Mouse (Mus musculus): ENCODE data around the gene Inpp5a. TPM values are rescaled to one million over a fixed set of nuclear protein-coding genes. Genes with fewer than 3 reads are reported as not detected.
A peak's percentile ranks its signal among the peaks of the same experiment; 100 is the strongest.

Inpp5a gene
- 53.4 and 58.4 TPM in 2 replicates for polyA plus RNA-seq (2015; fragmentation: Nextera tagmentation; extraction: Ambion mirVana)

DNA sequence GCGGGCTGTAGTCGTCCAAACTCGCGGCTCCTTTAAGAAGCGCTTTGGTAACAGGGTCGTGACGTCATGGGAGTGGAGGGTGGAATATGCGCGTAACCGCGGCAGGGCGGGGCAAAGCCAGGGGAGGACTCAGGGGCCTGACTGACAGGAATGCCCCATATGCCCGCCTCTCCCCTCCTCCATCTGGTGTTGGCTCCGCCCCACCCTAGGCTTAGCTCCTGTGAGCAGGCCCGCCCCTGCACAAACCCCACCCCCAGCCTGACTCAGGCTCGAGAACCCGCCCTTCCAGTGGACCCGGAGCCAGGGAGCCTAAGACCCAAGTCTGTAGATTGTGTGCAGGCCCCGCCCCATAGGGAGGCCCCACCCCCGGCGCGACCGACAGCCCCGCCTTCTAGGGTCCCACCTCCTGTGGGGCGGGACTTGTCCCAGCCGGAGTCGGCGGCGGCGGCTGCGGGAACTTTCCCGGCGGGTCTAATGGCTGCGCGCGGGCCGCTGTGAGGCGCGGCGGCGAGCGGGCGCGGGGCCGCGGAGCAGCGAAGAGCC, at the start of gene Inpp5a:
Gene Inpp5a (plus strand): TSS at position 440 of the 543 bp plus-strand sequence.
- Histone ChIP-seq H3K4me1 (replicated peaks) (peaks cover 48% of the 10 kb centered on the region), H3K9me3 (replicated peaks) (no peaks in the 10 kb centered on the region), H3K36me3 (no peaks in the 10 kb centered on the region), H3K27me3 (no peaks in the 10 kb centered on the region), H3K27ac (peak within 1 kb of the TSS; percentile 89), H3K4me3 (peak within 1 kb of the TSS; percentile 74), H3K9ac (peak within 1 kb of the TSS; percentile 96), H3K4me2 (peak within 1 kb of the TSS; percentile 63)
- ATAC-seq (replicated peaks; ENCODE audit: insufficient number of reproducible peaks, insufficient read depth, low FRiP score, low read depth): peak; percentile 97
- WGBS: under 1% methylated on average over 46 of the region's 47 CpGs

DNA sequence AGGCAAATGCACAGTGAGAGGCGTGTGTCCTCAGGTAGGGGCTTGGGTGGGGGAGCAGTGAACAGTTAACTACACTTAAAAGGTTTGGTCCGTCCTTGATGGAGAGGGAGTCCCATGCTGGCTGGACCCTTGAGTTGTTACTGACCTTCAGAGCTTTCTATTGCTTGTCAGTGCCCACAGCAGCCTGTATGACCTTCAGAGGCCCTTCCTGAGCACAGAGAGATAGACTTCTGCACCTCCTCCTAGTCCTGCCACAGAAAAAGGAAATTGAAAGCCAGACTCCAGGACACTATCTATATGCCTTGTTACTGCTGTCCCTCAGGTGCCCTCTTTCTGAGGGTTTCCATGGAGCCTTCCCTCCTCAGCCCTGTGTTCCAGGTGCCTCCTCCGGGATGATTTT, 49.7 kb upstream of the Inpp5a start:
- ATAC-seq (replicated peaks; ENCODE audit: insufficient number of reproducible peaks, insufficient read depth, low FRiP score, low read depth): no peak; the same call in 1 of the 2 replicates
- 65% methylated on average over 3 of the region's 3 CpGs for WGBS
- Histone ChIP-seq H3K9ac (no peak overlapping the region), H3K27me3 (no peaks in the 10 kb centered on the region), H3K4me2 (no peak overlapping the region), H3K9me3 (replicated peaks) (no peaks in the 10 kb centered on the region), H3K4me1 (replicated peaks) (peaks cover 6% of the 10 kb centered on the region; the same call in 1 of the 2 replicates), H3K27ac (peak overlapping the region; percentile 63), H3K4me3 (no peak overlapping the region), H3K36me3 (no peaks in the 10 kb centered on the region)

DNA sequence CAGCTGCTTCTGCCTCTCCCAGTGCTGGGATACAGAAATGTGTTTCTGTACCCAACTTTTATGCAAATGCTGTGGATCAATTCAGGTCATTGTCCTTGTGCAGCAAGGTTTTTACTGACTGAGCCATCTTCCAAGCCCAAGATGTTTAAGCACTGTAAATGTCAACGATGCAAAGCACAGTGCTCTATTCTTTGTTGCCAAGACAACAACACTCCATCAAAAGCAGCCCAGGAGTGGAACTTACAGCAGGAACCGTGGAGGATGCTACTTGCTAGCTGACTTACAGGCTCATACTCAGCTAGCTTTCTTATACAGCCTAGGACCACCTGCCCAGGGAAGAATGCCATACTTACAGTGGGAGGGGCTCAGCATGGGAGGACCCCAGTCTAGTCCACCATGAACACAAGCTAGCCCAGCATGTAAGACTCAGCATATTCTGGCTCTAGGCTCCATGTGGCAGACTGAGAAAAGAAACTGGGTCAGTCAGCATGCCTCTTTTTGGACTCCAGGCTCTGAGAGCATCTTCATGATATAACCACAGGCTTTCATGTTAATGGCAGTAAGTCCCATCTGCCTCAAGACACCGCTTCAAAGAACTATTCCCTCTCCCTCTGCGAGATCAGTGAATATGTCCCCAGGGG, 47.8 kb upstream of the Inpp5a start:
- WGBS: 76% methylated on average over 4 of the region's 4 CpGs
- Histone ChIP-seq H3K36me3 (no peaks in the 10 kb centered on the region), H3K27ac (no peak overlapping the region), H3K9ac (no peak overlapping the region), H3K9me3 (replicated peaks) (no peaks in the 10 kb centered on the region), H3K4me1 (replicated peaks) (peaks cover 6% of the 10 kb centered on the region; the same call in 1 of the 2 replicates), H3K4me3 (no peak overlapping the region), H3K27me3 (no peaks in the 10 kb centered on the region), H3K4me2 (no peak overlapping the region)
- ATAC-seq (replicated peaks; ENCODE audit: insufficient number of reproducible peaks, insufficient read depth, low FRiP score, low read depth): no peak

DNA sequence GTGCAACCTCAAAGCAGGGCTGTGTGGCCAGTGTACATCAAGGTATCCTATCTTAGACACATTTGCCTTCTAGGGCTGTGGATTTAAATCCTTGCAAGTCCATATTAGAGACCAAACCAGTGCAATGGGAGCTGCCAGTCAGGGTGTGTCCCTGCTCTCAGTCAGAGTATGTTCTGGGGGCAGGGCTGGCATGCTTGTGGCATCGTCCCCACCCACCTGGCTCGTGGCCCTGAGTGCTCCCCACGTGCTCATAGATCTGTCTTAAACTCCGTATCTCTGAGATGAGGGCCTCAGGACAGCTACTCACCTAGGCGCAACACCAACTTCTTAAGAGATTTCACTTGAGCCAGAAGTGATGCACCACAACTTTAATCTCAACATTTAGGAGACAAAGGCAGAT, 46.1 kb upstream of the Inpp5a start:
- H3K4me2 ChIP-seq: no peak overlapping the region
- H3K36me3 ChIP-seq: no peaks in the 10 kb centered on the region
- H3K27ac ChIP-seq: no peak overlapping the region
- ATAC-seq (replicated peaks; ENCODE audit: insufficient number of reproducible peaks, insufficient read depth, low FRiP score, low read depth): no peak
- H3K4me1 ChIP-seq (replicated peaks): peaks cover 6% of the 10 kb centered on the region; the same call in 1 of the 2 replicates
- no peak overlapping the region for H3K9ac ChIP-seq
- no peak overlapping the region for H3K4me3 ChIP-seq
- H3K9me3 ChIP-seq (replicated peaks): no peaks in the 10 kb centered on the region
- no peaks in the 10 kb centered on the region for H3K27me3 ChIP-seq
- 71% methylated on average over 5 of the region's 5 CpGs for whole genome bisulfite sequencing

GRCm38 (mm10) chr7:139347051-139347450, 41.9 kb upstream of the Inpp5a start:
- H3K9ac ChIP-seq: no peak overlapping the region
- H3K4me3 ChIP-seq: no peak overlapping the region
- no peaks in the 10 kb centered on the region for H3K27me3 ChIP-seq
- H3K9me3 ChIP-seq (replicated peaks): no peaks in the 10 kb centered on the region
- WGBS: 62% methylated on average over 7 of the region's 7 CpGs
- no peak overlapping the region for H3K4me2 ChIP-seq
- no peak overlapping the region for H3K27ac ChIP-seq
- H3K4me1 ChIP-seq (replicated peaks): peaks cover 12% of the 10 kb centered on the region
- no peaks in the 10 kb centered on the region for H3K36me3 ChIP-seq
- no peak for ATAC-seq (replicated peaks; ENCODE audit: insufficient number of reproducible peaks, insufficient read depth, low FRiP score, low read depth)

- Histone ChIP-seq H3K36me3 (no peaks in the 10 kb centered on the region), H3K4me2 (no peak overlapping the region), H3K4me1 (replicated peaks) (peaks cover 12% of the 10 kb centered on the region), H3K4me3 (no peak overlapping the region), H3K27me3 (no peaks in the 10 kb centered on the region), H3K9ac (no peak overlapping the region), H3K9me3 (replicated peaks) (no peaks in the 10 kb centered on the region), H3K27ac (peak overlapping the region; percentile 44; the same call in 1 of the 2 replicates)
- no peak for ATAC-seq (replicated peaks; ENCODE audit: insufficient number of reproducible peaks, insufficient read depth, low FRiP score, low read depth)
- 25% methylated on average over 3 of the region's 3 CpGs for WGBS
Measured at GRCm38 (mm10) chr7:139350606-139351005, 38.3 kb upstream of the Inpp5a start.

- peaks cover 13% of the 10 kb centered on the region for H3K4me1 ChIP-seq (replicated peaks)
- 74% methylated on average over 4 of the region's 4 CpGs for WGBS
- H3K27ac ChIP-seq: no peak overlapping the region
- ATAC-seq (replicated peaks; ENCODE audit: insufficient number of reproducible peaks, insufficient read depth, low FRiP score, low read depth): no peak
- no peaks in the 10 kb centered on the region for H3K27me3 ChIP-seq
- no peaks in the 10 kb centered on the region for H3K36me3 ChIP-seq
- no peak overlapping the region for H3K4me2 ChIP-seq
- no peaks in the 10 kb centered on the region for H3K9me3 ChIP-seq (replicated peaks)
- H3K4me3 ChIP-seq: no peak overlapping the region
- H3K9ac ChIP-seq: no peak overlapping the region
Measured at GRCm38 (mm10) chr7:139354370-139355139, 34.4 kb upstream of the Inpp5a start.

GRCm38 (mm10) chr7:139357043-139357442, 31.9 kb upstream of the Inpp5a start:
- H3K9me3 ChIP-seq (replicated peaks): no peaks in the 10 kb centered on the region
- no peak overlapping the region for H3K9ac ChIP-seq
- WGBS: 63% methylated on average over 2 of the region's 2 CpGs
- H3K4me1 ChIP-seq (replicated peaks): peaks cover 18% of the 10 kb centered on the region
- no peak overlapping the region for H3K27ac ChIP-seq
- no peak overlapping the region for H3K4me3 ChIP-seq
- H3K4me2 ChIP-seq: no peak overlapping the region
- no peaks in the 10 kb centered on the region for H3K36me3 ChIP-seq
- no peak for ATAC-seq (replicated peaks; ENCODE audit: insufficient number of reproducible peaks, insufficient read depth, low FRiP score, low read depth)
- no peaks in the 10 kb centered on the region for H3K27me3 ChIP-seq

- ATAC-seq (replicated peaks; ENCODE audit: insufficient number of reproducible peaks, insufficient read depth, low FRiP score, low read depth): no peak
- peaks cover 44% of the 10 kb centered on the region for H3K4me1 ChIP-seq (replicated peaks)
Measured at GRCm38 (mm10) chr7:139359906-139360305, 29.0 kb upstream of the Inpp5a start.

DNA sequence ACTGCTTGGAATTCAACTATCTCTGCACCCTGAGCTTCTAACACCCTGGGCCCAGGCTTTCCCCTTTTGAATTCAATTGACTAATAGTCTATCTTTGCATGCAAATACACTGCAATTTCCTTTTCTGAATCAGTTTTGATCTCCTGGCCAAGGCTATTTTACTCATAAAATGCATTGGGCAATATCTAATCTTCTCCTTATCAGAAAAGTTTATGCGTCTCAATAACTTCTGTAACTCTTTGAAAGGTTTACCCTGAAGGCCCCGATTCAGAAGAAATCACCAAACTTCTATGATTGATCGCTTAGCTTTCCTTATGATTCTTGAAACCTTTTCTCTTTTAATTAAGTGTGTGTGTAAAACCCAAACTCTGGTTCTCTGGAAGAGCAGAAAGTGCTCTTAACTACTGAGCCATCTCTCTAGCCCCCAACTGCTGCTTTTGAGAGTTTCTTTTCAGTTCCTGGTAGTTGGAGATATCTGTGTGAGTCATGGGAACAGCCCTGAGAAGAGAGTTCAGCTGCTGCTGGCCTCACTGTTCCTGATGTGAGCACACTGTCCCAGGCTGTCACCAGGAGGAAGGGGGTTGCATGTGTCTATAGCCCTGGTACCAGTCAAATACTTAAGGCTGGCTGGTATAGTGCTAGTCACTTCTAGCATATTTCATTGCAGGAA, 27.9 kb upstream of the Inpp5a start:
- Histone ChIP-seq H3K27ac (no peak overlapping the region), H3K4me3 (no peak overlapping the region)

More at GRCm38 (mm10) chr7:139359906-139360305, 29.0 kb upstream of the Inpp5a start:
- 52% methylated on average over 4 of the region's 4 CpGs for WGBS
- H3K27ac ChIP-seq: peak overlapping the region; percentile 33; the same call in 1 of the 2 replicates
- no peak overlapping the region for H3K4me3 ChIP-seq
- no peak overlapping the region for H3K4me2 ChIP-seq
- H3K9ac ChIP-seq: no peak overlapping the region
- H3K36me3 ChIP-seq: no peaks in the 10 kb centered on the region
- no peaks in the 10 kb centered on the region for H3K27me3 ChIP-seq
- H3K9me3 ChIP-seq (replicated peaks): no peaks in the 10 kb centered on the region

GRCm38 (mm10) chr7:139361799-139362198, 27.1 kb upstream of the Inpp5a start:
- no peak overlapping the region for H3K27ac ChIP-seq
- WGBS: 84% methylated on average over 5 of the region's 5 CpGs
- no peaks in the 10 kb centered on the region for H3K9me3 ChIP-seq (replicated peaks)
- no peak overlapping the region for H3K9ac ChIP-seq
- H3K36me3 ChIP-seq: no peaks in the 10 kb centered on the region
- H3K4me2 ChIP-seq: no peak overlapping the region
- no peaks in the 10 kb centered on the region for H3K27me3 ChIP-seq
- no peak for ATAC-seq (replicated peaks; ENCODE audit: insufficient number of reproducible peaks, insufficient read depth, low FRiP score, low read depth)
- no peak overlapping the region for H3K4me3 ChIP-seq
- peaks cover 63% of the 10 kb centered on the region for H3K4me1 ChIP-seq (replicated peaks)

More for the DNA sequence above, 27.9 kb upstream of the Inpp5a start:
- Histone ChIP-seq H3K4me2 (no peak overlapping the region), H3K9ac (no peak overlapping the region), H3K9me3 (replicated peaks) (no peaks in the 10 kb centered on the region), H3K4me1 (replicated peaks) (peaks cover 55% of the 10 kb centered on the region), H3K27me3 (no peaks in the 10 kb centered on the region), H3K36me3 (no peaks in the 10 kb centered on the region)
- 65% methylated on average over 3 of the region's 3 CpGs for WGBS
- ATAC-seq (replicated peaks; ENCODE audit: insufficient number of reproducible peaks, insufficient read depth, low FRiP score, low read depth): no peak

Measured in heart, embryonic 15.5 days (tissue).